Mouse (Mus musculus) monocyte, adult 2 months (primary cell): Measurements from ENCODE around the gene Poc1a.

Experiments
- DNase-seq, 2 experiments: peaks; one replicate each; pipeline ENCODE4 v3.0.0; 2022; ENCODE audit warnings: low spot score in 2 of 2, low read depth in 1 of 2

The Poc1a gene

DNA sequence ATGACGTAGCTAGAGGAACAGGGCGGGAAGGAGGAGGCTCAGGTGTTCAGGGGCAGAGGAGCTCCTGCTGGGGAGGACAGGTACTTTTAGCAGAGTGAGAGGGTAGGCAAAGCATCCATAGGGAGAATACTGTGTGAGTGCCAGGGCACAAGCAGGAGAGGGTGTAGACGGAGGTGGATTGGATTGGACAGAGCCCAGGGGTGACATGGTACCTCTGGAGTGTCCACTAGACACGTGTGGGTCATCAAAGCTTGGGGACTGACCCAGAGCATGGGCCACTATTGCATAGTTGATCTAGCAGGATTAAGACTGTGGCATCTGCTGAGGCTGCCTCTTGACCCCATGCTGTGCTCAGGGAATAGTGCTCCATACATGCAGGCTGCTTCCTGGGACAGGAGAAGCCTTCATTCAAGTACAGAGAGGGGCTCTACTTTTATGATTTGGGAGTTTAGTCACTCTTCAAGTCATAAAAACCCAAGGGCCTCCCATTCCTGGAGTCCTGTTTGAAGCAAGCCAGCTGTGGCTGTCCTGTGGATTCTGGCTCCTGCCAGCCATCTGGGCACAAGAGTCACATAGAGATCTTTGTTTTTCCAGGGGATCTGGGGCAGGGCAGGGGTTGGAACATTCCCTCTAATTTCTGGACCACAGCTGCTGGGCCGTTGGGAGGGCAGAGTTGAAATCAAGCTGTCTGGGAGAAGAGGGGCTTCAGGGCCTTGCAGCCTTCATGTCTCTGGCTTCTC lies 48.1 kb downstream of the Poc1a start:
- DNase-seq, result no peak

DNA sequence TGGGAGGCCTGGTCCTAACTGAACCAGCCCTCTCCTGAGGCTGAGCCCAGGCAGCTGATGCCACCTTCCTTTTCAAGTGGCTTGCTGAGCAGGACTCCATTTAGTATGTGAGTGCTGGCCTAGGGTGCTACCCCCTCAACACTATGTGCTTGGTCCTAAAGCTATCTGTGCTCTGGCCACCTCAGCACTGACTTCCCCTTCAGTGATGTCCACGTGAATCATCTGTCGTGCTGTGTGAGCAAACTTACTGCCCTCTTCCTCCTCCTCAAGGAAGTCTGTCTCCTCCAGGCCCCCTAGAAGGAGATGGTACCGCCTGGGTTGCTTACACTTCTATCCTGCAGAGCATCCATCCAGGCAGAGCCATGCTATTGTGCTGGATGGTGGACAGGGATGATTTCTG lies 51.9 kb downstream of the Poc1a start:
- no peak for DNase-seq

DNA sequence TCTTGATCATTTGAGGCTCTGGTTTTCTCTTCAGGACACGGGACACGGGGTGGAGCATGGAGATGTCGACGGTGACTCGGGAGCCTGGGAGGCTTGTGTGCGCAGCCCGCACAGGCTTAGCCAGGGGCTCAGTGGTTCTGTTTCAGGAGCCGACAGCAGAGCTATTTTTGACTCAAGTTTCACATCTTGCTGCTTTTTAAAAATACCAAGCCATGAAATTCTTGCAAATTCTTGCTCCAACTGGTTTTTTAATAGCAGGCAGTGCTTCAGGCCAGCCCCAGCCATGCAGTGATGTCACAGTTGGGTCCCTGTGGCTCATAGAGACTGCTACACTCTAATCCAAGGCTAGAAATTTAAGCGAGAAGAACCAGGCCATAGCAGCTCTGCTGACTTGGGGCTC lies 56.8 kb downstream of the Poc1a start:
- DNase-seq, result no peak

DNA sequence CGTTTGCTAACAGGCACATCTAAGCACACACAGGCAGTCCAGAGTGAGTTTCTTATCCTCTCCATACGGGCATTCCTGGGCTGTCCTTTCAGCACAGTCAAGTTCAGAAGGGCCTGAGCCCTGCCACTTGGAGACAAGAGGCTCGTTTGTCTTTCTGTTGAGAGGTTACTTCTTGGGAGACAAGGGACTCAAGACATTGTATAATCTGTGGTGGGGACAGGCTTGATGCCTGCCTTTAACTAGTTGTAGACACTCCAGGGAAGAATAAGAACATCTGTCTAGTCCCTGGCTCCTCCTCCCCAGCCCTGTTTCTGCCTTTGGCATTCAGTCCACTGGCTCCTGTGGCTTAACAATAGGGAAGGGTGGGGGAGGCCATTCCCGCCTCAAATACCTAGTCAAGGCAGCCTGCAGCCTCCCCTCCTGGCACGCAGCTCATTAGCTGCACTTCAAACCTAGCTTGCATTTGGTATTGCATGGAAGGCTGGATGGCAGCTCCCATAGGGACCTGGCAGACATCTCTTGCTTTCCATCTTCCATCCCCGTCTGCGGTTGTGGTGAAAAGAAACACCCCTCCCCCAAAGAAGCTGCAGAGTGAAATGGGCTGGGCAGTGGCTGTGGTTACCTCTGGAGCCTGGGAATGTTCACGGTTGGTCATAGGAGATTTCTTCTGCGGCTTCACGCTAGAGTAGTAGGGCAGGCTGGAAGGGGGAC lies 57.8 kb downstream of the Poc1a start:
- no peak for DNase-seq

DNA sequence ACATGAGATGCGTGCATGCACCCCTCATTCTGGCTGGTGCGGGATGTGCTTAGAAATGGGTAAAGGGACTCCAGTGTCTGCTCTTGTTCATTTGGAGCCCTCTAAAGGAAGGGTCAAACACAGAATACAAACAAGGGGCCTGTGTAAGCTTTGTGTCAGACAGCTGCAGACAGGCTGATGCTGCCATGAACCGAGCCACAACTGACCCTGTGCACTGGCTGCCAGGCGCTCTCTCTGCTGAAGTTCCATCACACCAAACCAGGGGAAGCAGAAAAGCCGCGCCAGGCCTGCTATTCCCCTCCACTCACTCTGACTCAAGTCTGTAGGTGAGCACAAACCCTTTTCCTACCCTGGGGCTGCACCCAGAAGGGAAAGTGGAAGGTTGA lies 58.3 kb downstream of the Poc1a start:
- DNase-seq, result no peak

DNA sequence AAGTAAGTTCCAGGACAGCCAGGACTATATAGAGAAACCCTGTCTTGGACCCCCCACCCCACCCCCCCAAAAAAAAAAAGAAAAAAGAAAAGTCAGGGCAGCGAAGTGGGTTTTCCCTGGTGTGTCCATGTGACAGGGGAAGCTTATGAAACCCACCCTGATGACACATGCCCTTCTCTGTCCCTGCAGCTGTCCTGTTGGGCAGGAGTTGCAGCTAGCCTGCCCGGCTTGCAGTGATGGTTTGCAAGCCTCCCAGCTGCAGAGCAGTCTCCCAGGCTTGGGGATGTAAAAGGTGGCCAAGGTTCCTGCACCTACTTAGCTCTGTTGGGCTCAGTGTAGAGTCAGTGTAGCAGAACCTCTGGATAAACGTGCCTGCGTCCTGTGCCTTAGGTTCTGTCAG lies 58.9 kb downstream of the Poc1a start:
- no peak for DNase-seq

DNA sequence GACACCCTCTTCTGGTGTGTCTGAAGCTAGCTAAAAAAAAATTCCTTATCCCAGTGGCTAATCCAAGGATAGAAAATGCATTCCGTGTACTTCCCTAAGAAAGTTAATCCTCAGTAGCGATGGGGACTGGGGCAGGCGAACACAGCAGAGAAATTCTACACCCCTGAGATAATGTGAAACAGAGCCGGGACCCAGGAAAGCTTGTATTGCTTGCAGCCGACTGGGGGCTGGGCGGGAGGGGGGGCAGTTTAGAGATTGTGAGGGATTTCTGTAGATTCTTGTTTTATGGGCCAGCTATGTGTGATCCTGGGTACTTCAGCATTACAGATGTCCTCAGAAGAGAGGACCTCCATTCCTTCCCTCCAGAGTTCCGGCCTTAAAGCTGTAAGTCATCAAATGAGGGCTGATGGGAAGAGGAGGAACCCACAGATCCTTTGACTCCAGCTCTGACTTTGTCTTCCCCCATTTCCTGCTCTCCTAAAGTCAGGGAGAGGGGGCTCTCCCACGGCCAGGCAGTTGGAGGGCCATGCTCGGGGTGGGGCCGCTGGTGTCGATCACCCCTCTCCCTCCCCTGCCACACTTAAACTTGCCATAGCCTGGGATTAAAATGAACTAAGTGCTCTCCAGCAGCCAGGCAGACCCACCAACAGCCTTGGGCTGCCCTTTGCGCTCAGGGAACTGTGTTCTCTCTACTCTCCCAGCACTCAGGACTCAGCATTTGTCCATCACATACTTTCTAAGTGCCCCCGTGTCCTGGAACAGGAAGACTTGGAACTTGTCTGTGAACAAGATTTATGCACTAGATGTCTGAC lies 59.8 kb downstream of the Poc1a start:
- no peak for DNase-seq

DNA sequence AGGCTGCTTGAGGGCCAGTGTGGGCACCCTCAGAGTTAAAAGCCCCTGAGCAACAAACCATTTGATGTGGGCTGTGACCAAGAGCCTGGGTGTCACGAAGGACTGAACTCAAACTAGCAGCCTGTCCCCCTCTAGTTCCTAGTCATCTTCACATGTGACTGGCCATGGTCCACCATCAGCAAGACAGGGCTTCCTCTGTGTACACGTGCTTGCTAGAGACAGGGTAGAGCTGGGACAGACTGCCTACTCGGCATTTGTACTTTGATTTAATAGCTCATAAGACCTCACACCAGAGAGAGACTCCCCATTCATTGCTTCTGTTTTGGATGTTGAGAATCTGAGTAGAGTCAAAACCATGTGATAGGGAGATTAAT lies 60.4 kb downstream of the Poc1a start:
- DNase-seq, result no peak

DNA sequence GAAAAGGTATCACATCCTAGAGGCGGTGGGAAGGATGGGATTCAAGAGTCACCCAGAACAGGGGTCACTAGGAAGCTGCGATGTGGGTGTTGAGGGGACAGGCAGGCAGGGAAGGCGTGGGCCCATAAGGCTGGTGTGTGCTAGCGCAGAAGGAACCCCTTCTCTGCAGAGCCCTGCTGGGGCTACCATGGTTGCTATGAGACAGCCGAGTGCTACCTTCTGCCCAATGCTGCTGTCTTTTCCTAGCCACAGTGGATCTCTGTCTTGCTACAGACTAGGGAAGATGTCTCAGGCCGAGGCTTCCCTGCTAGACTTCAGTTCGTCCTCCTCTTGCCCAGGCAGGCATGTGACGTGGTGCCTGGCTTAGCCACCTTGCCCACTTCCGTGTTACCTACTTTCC lies 61.7 kb downstream of the Poc1a start:
- DNase-seq, result no peak

DNA sequence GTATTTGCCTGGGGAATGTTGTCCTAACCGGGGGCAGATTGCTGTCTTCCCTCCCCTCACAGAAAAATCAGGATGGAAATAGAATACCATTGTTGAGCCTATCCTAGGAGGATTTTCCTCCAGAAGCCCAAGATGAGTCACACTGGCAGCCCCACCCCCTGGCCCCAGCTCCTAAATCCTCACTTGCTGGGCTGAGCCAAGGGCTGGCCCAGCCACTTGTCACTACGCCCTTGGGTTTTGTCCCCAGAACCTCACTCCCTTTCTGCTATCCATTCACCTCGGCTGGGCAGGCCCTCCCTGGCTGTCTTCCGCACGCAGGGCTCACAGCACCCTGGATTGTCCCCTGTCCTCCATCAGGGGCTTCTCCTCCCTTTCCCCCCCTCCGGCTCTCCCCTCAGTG lies 64.3 kb downstream of the Poc1a start:
- DNase-seq, result no peak

DNA sequence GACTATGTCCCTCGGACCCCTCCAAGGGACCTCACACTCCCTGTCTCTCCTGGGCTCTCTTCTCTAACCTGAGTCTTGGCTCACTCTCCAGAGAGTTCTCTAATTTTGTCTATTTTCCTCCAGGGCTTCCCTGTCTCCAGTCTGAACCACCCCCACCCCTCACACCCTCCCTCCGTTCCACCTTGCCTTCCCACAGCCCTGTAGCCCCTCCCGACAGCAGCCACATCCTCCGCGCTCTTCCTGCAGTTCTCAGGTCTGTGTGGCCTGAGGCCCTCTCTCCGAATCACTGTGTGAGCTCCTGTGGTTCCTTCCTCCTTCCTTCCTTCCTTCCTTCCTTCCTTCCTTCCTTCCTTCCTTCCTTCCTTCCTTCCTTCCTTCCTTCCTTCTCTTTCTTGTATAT lies 64.8 kb downstream of the Poc1a start:
- no peak for DNase-seq

DNA sequence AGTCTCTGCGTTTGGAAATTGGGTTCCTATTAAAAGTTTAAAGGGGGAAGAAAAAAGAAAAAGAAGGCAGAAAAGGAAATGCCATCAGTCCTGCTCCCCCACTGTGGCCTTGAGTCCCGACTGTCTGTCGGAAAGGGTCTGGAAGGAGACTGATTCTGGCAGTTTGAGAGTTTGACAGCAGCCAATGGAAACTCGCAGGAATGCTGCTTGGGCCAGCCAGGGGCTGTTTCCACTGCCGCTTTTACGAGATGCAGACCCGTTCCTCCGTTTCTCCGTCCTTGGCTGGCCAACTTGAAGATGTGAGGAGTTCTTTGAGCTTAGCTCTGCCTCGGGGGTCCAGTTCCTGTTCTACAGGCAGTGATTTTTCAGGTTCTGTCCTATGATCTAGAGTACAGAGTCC lies 67.4 kb downstream of the Poc1a start:
- no peak for DNase-seq

DNA sequence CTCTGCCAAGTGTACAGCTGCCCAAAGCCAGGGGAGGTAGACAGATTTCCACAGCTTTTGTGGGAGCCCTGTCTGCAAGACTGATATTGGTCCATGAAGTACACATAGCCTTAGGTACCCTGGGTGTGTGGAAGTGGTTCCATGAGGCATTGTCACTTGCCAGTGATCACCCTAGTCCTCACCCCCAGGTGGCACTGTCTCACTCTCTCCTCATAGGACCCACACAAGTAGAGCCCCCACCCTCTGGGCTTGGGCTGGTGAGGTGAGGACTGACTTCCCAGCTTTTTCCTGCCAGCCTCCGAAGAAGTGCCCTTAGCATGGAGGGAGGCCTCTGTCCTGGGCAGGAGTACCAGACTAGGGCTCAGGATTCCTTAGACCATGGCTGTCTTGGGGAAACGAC lies 68.2 kb downstream of the Poc1a start:
- no peak for DNase-seq

DNA sequence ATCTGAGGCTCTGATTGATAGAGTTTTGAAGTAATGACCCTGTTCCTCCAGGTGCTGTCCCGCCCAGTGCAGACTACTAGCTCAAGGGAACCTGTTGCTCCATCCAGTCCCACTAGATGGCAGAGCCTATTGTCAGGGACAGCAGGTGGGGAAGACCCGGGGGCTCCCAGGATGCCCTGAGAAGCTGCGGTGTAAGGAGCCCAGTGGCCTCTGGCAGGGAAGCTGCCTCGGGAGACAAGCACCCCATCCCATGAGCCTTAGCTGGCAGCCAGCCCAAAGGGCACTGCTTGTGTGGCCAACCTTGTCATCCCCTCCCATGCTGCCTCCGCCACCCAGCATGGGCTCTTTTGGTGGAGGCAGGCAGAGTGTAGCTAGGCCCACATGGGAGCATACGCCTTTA lies 70.3 kb downstream of the Poc1a start:
- no peak for DNase-seq

DNA sequence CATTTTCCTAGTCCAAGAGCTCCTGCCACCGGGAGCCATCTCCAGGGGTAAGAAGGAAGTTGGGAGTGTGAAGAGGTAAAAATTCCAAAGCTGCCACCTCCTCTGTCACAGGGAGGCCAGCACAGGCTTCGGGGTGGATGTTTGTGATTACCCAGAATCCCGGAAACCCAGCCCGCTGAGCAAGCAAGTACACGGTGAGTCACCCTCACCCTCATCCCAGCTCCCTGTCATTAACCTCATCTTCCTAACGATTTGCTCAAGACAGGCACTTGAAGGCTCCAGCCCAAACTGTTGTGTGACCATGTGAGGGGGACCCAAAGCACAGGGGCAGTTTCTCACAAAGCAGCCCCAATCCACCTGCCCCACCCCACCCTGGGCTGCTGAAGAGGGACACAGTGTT lies 72.9 kb downstream of the Poc1a start:
- no peak for DNase-seq

DNA sequence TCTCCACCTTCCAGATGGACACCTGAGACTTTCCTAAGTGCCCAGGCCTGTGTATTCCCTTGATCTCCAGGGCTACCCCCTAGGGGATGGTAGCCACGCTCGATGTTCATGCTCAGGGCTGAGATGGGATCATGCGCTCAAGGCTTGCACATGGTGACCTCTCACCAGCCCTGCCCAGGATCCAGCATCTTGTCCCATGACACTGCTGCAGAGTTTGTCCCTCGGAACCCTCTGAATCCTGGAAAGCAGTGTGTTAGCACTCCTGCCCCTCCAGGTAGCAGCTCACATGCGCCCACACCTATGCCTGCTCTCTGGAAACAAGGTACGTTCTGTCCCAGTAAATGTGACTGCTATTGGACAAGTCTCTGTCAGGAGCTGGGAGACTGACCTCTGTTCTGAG lies 73.9 kb downstream of the Poc1a start:
- DNase-seq, result no peak

DNA sequence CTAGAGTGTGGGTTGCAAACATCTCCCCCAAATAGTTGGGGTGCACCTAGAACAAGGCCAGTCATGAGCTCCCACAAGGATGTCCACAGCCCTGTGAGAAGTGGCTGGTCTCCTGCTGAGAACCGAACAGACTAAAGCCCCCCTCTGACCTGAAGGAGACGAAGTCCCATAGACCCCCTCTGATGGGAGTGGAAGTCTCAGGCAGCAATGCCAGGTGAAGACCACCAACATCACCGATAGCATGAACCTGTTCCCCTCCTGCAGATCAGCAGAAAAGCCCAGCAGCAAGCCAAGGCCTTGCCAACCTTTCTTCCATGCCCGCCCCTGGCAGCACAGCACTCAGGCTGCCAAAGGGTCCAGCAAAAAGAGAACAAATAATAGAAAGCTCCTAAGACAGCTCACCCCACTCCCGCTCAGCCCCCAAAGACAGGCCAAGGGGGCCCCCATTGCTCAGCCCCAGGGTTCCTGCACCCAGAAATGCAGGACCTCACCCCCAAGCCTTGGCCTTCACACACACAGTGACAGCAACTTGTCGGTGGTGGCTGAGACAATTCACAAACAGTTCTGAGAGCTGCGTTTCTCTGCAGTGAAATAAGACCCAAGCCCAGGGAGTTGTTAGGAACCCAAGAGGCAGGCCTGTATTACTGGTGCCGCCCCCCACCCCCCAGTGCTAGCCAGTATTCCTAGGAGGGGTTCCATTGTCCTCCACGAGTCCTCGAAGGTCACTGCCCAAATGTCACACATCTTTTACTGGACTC lies 74.5 kb downstream of the Poc1a start:
- no peak for DNase-seq

DNA sequence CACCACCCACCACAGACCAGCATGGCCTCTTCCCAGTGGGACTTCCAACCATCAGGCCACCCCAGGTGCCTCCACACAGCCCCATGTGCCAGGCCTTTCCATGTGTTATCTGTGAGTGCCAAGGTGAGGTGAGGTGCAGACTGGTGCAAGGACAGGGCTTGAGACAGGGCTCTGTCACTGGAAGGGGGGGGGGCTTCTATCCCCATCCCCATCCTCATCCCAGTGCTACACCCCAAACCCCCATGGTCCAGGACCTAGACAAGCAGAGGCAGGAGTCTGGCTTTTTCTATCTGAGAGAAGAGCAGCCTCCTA lies 75.1 kb downstream of the Poc1a start:
- no peak for DNase-seq

DNA sequence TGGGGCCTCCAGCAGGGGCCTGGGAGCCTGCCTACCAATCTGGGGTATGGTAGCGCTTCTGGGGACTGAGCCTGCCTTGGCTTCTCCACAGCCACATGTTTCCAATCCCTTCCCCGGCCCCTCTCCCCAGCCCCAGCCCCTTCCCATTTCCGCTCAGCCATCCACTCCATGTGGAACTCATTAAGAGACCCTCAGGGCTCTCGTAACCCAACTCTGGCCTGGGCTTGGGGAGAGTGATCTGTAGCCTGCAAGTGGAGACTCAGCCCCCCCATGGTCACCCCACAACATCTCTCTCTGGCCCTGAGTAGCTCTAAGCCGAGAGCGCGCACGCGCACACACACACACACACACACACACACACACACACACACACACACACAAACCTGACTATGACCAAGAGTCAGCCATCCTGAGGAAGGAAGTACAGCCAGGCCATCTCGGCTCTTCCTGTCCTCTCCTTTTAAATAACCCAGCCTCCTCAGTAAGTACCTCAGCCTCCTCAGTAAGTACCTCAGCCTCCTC lies 75.5 kb downstream of the Poc1a start:
- DNase-seq, result no peak

DNA sequence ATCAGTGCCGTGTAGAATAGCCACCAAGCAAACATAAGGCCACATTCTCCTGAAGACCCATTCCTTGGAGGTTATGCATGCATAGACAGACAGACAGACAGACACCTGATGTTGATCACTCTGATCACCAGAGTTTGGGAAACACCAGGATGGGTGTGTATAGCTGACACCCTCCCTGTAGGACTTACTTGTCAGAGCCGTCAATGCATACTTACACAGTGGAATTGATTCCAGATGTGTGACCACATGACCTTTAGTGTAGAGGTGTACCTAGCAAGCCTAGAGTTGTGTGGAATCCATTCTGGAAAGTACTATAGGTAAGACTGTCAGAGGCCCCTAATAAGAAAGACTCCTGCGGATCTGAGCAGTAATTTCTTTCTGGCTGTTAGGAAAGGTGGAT lies 76.3 kb downstream of the Poc1a start:
- no peak for DNase-seq

DNA sequence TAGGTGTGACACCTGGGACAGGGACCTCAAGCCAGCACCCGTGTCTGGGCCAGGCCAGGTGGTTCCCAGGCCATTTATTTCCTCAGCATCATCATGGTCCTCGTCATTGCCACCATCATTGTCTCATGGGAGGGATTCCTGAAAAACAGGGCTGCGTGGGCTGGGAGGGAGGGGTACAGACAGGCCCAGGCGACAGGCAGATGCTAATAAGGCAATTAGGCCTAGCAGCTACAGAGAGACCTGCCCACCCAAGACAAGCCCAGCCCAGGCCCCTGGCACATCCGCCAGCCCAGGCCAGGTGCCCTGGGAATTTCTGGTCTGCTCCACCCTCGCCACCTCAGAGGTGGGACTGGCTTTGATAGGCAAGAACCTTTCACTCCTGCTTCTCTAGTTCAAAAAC lies 78.4 kb downstream of the Poc1a start:
- no peak for DNase-seq

DNA sequence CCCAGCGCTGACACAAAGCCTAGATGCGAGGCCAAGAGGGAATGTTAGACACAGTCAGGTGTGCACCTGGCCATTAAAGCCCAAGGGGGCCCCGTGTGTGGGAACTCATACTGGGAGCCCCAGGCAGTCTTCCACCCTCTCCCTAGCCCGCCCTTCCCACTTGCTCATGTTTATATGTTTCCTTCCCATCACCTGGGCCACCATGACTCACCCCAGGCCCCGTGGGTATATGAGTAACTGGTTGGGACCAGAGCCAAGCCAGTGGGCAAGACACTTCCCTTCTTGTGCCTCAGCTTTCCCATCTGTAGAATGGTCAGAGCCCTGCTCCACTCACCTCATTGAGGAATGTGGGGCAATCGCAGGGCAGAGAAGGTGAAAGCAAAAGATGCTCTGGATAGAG lies 80.3 kb downstream of the Poc1a start:
- DNase-seq, result no peak
